Mouse (Mus musculus) myocyte (in vitro differentiated cells): ENCODE results near the gene Fubp1. TPM values are rescaled to one million over a fixed set of nuclear protein-coding genes. Genes with fewer than 3 reads are reported as not detected.

Experiments
- H3K27me3 ChIP-seq: one replicate; pipeline ENCODE4 v1.6.1; 2011; ENCODE audit not compliant: control insufficient read depth, insufficient read depth, insufficient read length
- H3K36me3 ChIP-seq: one replicate; pipeline ENCODE4 v1.6.1; 2011; ENCODE audit not compliant: control insufficient read depth, insufficient read depth
- H3K4me2 ChIP-seq: one replicate; pipeline ENCODE4 v1.6.1; 2011; ENCODE audit warnings: low read depth, control low read depth
- H3K4me3 ChIP-seq: one replicate; pipeline ENCODE4 v1.5.1; 2011; ENCODE audit warnings: mild to moderate bottlenecking, control low read depth, moderate library complexity
- H3K79me2 ChIP-seq: one replicate; pipeline ENCODE4 v1.6.1; 2011; ENCODE audit not compliant: control insufficient read depth, insufficient read depth
- H3ac ChIP-seq: one replicate; pipeline ENCODE4 v1.6.1; 2011; ENCODE audit not compliant: control insufficient read depth, insufficient read length
- CEBPB ChIP-seq: IDR thresholded peaks from 2 replicates; pipeline ENCODE4 v1.6.1; 2011; ENCODE audit warnings: mild to moderate bottlenecking, moderate library complexity; ENCODE audit not compliant: poor library complexity, insufficient read depth, severe bottlenecking
- E2F4 ChIP-seq: IDR thresholded peaks from one replicate; pipeline ENCODE4 v1.6.1; 2011; ENCODE audit warnings: mild to moderate bottlenecking, control low read depth, moderate library complexity; ENCODE audit not compliant: insufficient read depth
- MAX ChIP-seq: IDR thresholded peaks from one replicate; pipeline ENCODE4 v1.6.1; 2011; ENCODE audit warnings: low read depth, mild to moderate bottlenecking, control low read depth
- MYOD1 ChIP-seq, 3 experiments: IDR thresholded peaks; one replicate each; pipeline ENCODE4 v1.6.1; 2011; ENCODE audit warnings: control low read depth in 2 of 3, low read depth in 2 of 3, mild to moderate bottlenecking in 2 of 3, moderate library complexity in 1 of 3; ENCODE audit not compliant: insufficient read length in 2 of 3, control insufficient read depth in 1 of 3
- MYOG ChIP-seq, 3 experiments: IDR thresholded peaks; one replicate each; pipeline ENCODE4 v1.6.1; 2011; ENCODE audit warnings: control low read depth in 2 of 3, low read depth in 2 of 3, mild to moderate bottlenecking in 2 of 3; ENCODE audit not compliant: insufficient read length in 2 of 3, control insufficient read depth in 1 of 3, insufficient read depth in 1 of 3
- POLR2A ChIP-seq: IDR thresholded peaks from one replicate; pipeline ENCODE4 v1.6.1; 2011; ENCODE audit warnings: low read depth, mild to moderate bottlenecking, control low read depth, moderate library complexity; ENCODE audit not compliant: insufficient read length
- POLR2AphosphoS2 ChIP-seq: IDR thresholded peaks from one replicate; pipeline ENCODE4 v1.6.1; 2011; ENCODE audit warnings: low read depth, control low read depth; ENCODE audit not compliant: insufficient read length
- REST ChIP-seq: IDR thresholded peaks from one replicate; pipeline ENCODE4 v1.6.1; 2011; ENCODE audit warnings: mild to moderate bottlenecking, control low read depth, moderate library complexity; ENCODE audit not compliant: insufficient read depth, insufficient read length
- SRF ChIP-seq: IDR thresholded peaks from one replicate; pipeline ENCODE4 v1.6.1; 2011; ENCODE audit warnings: low read depth; ENCODE audit not compliant: control insufficient read depth, insufficient read length
- TCF12 ChIP-seq: IDR thresholded peaks from one replicate; pipeline ENCODE4 v1.6.1; 2011; ENCODE audit warnings: mild to moderate bottlenecking, control low read depth; ENCODE audit not compliant: poor library complexity, insufficient read depth, severe bottlenecking
- TCF3 ChIP-seq: IDR thresholded peaks from one replicate; pipeline ENCODE4 v1.6.1; 2011; ENCODE audit warnings: low read depth, control low read depth; ENCODE audit not compliant: insufficient read length
- USF1 ChIP-seq: IDR thresholded peaks from one replicate; pipeline ENCODE4 v1.6.1; 2011; ENCODE audit warnings: low read depth, mild to moderate bottlenecking, control low read depth, moderate library complexity
- polyA plus RNA-seq: library from polyadenylated mRNA; unstranded; fragments of >200 nt; fragmentation: generic; extraction: Trizol; gene quantifications from one replicate; pipeline ENCODE4 v1.2.1, GENCODE M21; 2012; ENCODE audit warnings: missing spikeins

Fubp1 gene
- polyA plus RNA-seq, 1 experiment = 27.9 TPM

- no peak overlapping the region for H3K4me3 ChIP-seq
- H3K27me3 ChIP-seq = no peaks in the 10 kb centered on the region
- TF ChIP-seq TCF12 (no peak), POLR2AphosphoS2 (no peak), CEBPB (no peak), MYOD1 (IDR thresholded peaks at IDR 0.05; ENCODE audit: control insufficient read depth in 1 of 3, insufficient read length in 2 of 3, low read depth in 2 of 3) (no peak), TCF3 (no peak), USF1 (no peak), POLR2A (no peak), E2F4 (no peak), MYOG (IDR thresholded peaks at IDR 0.05; ENCODE audit: control insufficient read depth in 1 of 3, insufficient read depth in 1 of 3, insufficient read length in 2 of 3, low read depth in 2 of 3) (no peak), SRF (no peak), REST (no peak)
- peaks cover 91% of the 10 kb centered on the region for H3K36me3 ChIP-seq
- peaks cover 20% of the 10 kb centered on the region for H3K79me2 ChIP-seq
- H3K4me2 ChIP-seq = no peak overlapping the region
- H3ac ChIP-seq = no peak overlapping the region
These were observed 19.0 kb downstream of the Fubp1 start for GRCm38 (mm10) chr3:152229271-152229670.

DNA sequence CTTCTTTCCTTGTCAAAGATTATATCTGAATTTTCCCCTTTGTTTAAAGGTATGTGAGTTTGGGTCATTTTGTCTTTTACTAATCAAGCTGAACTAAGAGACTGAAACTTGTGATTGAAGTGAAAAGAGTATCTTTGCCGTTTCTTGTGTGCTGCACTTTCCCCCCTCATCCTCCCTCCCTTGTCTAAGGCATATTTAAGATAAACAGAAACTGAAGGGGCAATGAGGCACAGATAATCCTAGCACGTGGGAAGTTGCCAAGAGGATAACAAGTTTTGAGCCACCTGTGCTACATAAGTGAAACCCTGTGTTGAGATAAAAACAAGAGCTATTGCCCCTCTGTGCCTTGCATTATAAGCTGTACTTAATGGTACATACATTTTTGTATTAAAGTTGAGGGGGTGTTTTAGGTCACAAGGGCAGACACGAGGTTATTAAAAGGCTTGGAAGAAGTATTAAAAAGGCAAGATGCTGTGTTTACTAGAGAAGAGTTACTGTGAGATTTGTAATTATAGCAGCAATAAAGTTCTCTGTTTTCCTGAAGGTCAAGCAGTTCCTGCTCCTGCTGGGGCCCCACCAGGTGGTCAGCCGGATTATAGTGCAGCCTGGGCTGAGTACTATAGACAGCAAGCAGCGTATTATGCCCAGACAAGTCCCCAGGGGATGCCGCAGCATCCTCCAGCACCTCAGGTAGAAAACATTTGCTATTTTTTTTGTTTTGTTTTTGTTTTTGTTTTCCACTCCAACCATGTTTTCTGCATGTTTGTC lies 21.3 kb downstream of the Fubp1 start:
- Histone ChIP-seq H3ac (no peak overlapping the region), H3K4me2 (no peak overlapping the region), H3K79me2 (peaks cover 5% of the 10 kb centered on the region), H3K4me3 (no peak overlapping the region), H3K27me3 (no peaks in the 10 kb centered on the region), H3K36me3 (peaks cover 91% of the 10 kb centered on the region)
- TF ChIP-seq E2F4 (no peak), USF1 (no peak), POLR2A (no peak), MYOG (IDR thresholded peaks at IDR 0.05; ENCODE audit: control insufficient read depth in 1 of 3, insufficient read depth in 1 of 3, insufficient read length in 2 of 3, low read depth in 2 of 3) (no peak), REST (no peak), TCF12 (no peak), POLR2AphosphoS2 (no peak), MAX (no peak), CEBPB (no peak), MYOD1 (IDR thresholded peaks at IDR 0.05; ENCODE audit: control insufficient read depth in 1 of 3, insufficient read length in 2 of 3, low read depth in 2 of 3) (no peak), SRF (no peak), TCF3 (no peak)

DNA sequence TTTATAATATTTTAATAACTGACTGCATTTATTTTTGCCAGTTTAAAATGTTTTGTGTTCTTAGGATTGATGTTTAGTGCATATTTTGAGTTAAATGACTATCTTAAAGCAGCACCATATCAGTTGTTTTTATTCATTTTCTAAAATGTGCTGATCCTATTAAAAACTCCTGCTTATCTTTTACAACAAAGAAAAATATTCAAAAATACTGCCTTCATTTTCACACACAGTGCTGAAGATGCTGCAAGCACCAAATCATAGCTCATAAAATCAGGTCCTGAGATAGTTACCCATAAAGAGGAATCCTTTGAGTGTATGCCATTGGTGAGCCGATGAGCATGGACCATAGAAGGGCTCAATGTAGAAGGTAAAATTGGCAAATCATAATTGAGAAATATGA lies 25.0 kb downstream of the Fubp1 start:
- no peak overlapping the region for H3K4me2 ChIP-seq

DNA sequence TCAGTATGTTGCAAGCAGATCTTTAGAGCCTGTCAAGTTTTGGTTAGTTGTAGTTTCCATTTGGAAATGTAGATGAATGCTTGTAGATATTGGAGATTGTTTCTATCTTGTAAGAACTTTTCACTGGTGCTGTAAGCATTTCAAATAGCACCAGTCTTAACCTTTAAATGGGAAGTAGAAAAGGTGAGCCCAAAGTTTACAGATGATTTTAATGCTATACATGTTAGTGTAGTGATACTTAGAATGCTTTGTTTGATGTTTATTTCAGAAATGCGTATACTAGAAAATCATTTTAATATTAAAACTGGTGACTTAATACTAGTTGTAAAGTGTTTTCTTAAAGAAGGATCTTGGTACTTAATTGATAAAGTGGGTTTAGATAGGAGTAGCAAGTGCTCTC lies 25.6 kb downstream of the Fubp1 start:
- H3K4me2 ChIP-seq = no peak overlapping the region

More for the DNA sequence above, 25.0 kb downstream of the Fubp1 start:
- TF ChIP-seq MYOD1 (IDR thresholded peaks at IDR 0.05; ENCODE audit: control insufficient read depth in 1 of 3, insufficient read length in 2 of 3, low read depth in 2 of 3) (no peak), POLR2A (no peak)
- Histone ChIP-seq H3ac (no peak overlapping the region), H3K79me2 (peaks cover 5% of the 10 kb centered on the region), H3K4me3 (no peak overlapping the region), H3K27me3 (no peaks in the 10 kb centered on the region), H3K36me3 (peaks cover 86% of the 10 kb centered on the region)

More for the DNA sequence above, 25.6 kb downstream of the Fubp1 start:
- Histone ChIP-seq H3K36me3 (peaks cover 86% of the 10 kb centered on the region), H3K79me2 (no peaks in the 10 kb centered on the region), H3ac (no peak overlapping the region), H3K27me3 (no peaks in the 10 kb centered on the region), H3K4me3 (no peak overlapping the region)
- TF ChIP-seq TCF3 (no peak), POLR2A (no peak), TCF12 (no peak), POLR2AphosphoS2 (no peak), USF1 (no peak), MYOG (IDR thresholded peaks at IDR 0.05; ENCODE audit: control insufficient read depth in 1 of 3, insufficient read depth in 1 of 3, insufficient read length in 2 of 3, low read depth in 2 of 3) (no peak), MYOD1 (IDR thresholded peaks at IDR 0.05; ENCODE audit: control insufficient read depth in 1 of 3, insufficient read length in 2 of 3, low read depth in 2 of 3) (no peak), E2F4 (no peak), CEBPB (no peak), SRF (no peak), REST (no peak), MAX (no peak)
